Mouse (Mus musculus) liver, embryonic 14.5 days (tissue): Measurements from ENCODE around the gene Ddx43.

Experiments
- CTCF ChIP-seq: IDR thresholded peaks from 2 replicates; pipeline ENCODE4 v1.5.1; 2016; ENCODE audit warnings: antibody characterized with exemption, low read depth, control low read depth
- EP300 ChIP-seq: IDR thresholded peaks from 2 replicates; pipeline ENCODE4 v1.6.1; 2016; ENCODE audit warnings: antibody characterized with exemption, low read depth

DNA sequence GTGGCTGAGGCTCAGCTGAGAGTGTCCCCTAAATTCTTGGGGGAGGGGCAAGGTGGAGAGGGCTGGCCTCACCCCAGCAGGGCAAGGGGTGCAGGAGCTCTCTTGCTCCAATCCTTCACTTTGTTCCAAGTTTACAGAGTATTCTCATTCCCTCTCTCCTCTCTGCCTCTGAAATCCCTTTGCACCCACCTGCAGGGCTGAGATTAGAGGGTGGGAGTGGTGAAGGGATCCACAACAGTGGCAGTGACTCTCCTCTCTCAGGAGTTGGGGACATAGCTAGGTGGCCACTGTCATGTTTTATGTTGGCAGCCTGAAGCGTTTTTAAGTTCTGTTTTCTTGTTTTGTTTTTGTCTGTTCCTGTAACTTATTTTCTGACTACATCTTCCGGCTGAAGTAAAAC is 34.0 kb downstream of the Ddx43 start:
- no peak for TF ChIP-seq CTCF
- no peak for TF ChIP-seq EP300
